Mouse (Mus musculus): ENCODE data around the gene Ebf3.

The Ebf3 gene

DNA sequence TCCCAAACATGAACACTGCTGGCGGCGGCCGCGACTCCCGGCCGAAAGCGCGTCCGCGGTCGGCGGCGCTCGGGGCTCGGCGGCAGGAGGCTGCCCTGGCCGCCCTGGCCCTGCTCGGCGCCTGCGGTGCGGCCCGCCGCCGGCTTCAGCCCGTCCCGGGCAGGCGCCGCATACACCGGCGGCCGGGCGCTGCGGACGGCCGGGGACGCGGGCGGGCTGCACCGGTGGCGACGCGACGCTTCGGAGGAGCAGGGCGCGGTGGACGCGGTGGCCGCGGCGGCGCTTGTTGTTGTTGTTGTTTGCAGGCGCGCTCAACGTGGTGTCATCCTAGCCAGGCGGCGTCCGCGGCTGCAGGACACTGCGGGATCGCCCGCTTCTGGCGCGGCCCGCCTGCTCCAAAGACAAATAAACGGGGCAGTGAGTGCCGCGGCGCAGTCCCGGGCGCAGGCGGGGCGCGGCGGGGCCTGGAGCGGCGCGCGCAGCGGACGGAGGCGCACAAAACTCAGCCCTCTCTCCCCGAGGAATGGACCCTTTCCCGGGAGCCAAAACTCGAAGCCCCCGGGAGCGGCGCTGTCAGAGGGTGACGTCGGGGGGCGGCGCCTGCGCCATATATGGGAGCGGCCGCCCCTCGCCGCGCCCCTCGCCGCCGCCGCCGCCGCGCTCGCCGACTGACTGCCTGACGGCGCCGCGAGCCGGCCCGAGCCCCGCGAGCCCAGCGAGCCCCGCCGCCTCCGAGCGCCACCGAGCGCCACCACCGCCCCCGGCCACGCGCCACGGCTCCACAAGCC, at the start of gene Ebf3:
Gene Ebf3 (minus strand): TSS at position 542 of the 788 bp plus-strand sequence.
- WGBS = under 1% methylated on average over 116 of the region's 127 CpGs

DNA sequence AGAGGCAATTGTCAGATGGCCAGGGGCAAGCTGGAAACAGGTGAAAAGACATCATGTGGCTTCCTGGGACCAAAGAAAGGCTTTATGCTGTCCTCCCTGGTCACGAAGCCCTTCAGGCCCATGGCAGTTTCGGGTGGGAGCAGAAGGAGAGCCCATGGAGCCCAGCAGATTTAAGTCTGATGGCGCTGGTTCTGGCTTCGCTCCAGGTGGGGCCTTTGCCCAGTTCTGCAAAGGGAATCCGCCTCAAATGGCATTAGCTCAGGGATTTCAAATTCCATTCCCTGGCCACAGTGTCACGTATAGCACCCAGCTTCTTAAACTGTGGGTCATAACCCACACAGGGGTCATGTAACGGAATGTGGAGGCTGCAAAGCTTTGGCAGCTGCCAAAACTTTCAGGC, 32.6 kb upstream of the Ebf3 start:
- WGBS = 76% methylated on average over 7 of the region's 7 CpGs

DNA sequence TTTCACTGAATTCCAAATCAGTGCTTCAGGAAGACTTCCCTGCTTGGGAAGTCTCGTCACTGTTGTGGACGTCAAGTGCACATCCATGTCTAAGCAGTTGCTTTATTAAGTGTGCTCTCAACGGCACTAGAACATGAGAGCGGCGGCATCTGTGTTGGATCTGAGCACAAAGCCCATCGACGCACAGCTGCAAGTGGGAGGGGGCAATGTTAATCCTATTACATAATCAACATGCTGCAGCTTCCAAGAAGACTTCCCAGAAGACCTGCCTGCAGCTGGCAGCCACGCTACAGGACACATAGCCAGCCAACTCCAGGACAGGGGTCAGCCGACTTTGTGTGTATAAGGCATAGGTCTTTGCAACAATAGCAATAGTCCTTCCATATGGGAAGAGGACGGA, 31.8 kb upstream of the Ebf3 start:
- WGBS = 75% methylated on average over 10 of the region's 10 CpGs

DNA sequence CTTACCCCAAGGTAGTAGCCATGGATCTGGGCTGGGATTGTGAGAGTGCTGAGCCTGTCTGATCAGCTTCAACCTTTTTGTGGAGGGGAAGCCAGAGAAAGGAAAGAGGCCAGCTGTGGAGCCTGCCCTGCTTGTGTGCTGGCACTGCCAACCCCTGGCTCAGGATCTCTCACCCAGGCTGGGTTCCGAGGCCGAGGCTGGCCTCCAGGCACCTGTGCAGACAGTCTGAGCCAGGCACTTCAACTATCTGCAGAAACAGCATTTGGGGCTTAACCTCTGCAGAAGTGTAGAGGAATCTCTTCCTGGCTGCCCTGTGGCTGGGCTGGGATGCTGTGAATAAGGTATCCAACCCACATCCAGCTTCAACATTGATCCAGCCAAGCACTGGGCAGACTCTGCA, 19.7 kb upstream of the Ebf3 start:
- 86% methylated on average over 2 of the region's 2 CpGs for WGBS

DNA sequence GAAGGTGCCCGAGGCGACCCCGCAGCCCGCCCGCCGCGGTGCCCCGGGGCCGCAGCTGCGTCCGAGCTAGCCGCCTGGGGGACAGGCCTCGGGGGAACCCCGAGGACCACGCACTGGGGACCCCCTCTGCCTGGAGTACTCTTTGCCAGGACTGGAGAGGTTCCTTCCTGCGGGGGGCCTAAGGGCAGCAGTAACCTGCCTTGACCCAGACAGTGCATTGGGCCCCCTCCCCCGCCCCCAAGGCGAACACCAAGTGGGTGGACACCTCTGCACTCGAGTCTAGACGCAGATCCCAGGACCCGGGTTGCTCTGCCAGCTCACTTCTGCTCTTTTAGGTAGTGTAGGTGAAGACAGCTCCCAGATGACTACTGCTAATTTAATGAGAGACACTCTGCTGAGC, 8.7 kb upstream of the Ebf3 start:
- WGBS = 1% methylated on average over 21 of the region's 21 CpGs

DNA sequence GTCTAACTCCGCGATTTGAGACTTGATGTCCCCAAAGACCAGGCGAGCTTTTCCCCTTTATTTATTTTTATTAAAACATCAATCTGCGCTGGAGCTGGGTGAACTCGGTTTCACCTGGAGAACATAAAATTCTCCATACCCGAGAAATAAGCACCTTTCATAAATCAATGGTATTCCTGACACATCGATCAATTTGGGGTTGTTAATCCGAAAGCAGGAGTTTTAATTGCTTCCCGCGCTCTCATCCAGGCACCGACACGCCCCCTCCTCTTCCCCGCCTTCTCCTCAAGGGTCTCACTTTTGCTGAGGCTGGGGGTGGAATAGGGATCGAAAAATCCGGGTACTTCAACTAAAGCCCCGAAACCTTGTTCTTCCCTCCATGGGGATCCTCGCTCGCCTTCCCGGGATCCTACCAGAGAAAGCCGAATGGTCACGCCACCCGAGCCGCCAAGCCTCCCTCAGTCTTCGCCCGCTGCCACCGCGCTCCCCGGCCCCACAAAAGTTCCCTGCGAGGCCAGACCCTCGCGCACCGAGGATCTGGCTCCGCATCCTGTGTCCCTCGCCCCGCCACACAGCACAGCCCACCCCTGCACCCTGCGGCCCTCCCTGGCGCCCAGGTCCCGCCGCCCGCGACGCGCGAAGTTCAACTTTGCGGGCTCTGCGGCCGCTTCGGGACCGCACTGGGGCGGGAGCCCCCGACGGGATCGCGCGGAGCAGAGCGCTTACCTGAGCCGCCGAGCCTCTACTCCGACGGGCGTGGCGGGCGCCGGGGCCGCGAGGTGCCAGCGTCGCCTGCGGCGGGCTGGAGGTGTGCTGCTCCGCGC, 7.9 kb upstream of the Ebf3 start:
- 2% methylated on average over 72 of the region's 72 CpGs for WGBS

DNA sequence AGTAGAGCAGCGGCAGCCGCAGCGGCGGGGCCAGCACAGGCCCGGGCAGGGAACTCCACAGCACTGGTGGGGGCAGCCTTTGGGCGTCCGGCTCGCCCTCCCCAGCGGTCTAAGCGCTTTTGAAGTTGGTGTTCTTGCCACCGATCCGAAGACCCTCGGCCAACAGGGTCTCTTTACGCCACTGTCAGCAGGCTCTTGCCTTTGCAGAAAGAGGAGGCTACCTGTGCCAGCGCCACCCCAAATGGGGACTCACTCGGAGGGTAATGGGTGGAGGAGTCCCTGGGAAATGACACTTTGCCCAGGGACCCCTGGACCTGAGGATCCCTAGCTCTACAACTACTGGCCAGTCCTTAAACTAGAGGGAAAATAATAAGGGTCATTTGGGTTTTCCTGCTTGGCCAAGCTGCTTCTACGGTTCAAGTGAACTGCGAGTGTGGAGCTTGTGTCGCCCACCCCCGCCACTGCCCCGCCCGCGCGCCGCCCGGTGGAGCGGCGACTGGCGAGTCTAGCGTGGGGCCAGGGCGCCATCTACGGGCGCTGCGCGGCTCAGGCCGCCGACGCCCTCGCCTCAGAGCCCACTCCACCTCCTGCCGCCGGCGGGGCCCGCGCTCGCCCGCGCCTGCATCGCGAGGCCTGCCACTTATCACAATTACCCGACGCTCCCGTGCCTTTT, 7.0 kb upstream of the Ebf3 start:
- WGBS = 2% methylated on average over 52 of the region's 52 CpGs

DNA sequence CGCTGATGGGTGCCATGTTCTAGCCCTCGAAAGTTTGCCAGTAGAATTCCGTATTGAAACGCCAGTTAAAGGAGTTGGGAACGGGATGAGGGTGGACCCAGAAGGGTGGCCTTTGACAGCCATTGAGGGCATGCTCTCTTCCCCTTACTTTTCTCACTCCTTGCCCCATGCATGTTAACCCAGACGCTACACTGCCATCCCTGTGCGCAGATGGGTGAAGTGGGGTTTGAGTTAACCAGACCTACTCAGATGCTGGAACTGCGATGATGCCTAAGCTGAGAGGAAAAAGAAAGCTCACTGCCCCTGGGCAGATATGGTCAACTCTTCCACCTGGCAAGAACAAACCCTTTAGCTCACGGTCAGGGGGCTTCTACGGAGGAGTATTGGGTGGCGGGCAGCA, 6.1 kb upstream of the Ebf3 start:
- 6% methylated on average over 11 of the region's 11 CpGs for WGBS

DNA sequence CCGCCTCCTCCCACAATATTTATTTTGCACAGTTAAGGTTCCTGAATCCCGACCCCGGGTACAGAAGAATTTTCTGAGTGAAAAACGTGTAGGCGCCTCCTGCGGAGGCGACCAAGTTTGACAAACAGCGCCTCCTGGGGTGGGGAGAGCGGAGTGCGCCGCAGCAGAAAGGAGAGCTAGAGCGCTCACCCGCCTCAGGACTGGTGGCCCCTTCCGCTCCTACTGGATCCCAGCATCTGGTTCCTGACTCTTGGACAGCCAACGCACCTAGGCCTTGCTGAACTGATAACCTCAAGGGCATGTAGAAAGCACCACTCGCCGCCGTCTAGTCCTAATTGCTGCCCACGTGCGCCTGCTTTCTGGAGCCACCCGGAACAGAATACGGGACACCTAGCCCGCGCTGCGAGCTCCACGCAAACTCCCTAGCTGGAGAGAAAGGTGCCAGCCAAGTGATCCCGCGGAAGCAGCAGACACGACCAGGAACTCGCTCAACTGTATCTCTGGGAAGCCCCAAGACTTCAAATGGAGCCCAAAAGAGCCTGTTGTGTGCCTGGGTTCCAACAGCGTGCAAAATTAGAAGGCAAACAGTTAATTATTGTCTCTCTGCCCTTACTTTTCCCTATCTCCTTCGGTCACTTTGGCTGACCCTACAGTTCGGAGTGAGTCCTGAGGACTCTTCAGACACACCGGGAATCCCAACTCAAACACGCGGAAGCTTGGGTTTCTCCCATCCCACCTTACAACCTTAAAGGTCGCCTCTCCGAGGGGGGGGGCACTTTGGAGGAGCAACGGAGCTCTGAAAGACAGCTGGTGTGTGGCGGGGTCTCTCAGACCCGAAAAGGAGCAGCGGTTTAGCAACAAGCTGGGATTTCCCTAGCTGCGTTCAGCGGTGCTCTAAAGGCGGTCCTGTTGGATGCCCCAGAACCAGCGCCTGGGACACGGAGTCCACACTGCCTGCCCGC, 5.0 kb upstream of the Ebf3 start:
- WGBS = 3% methylated on average over 48 of the region's 48 CpGs

DNA sequence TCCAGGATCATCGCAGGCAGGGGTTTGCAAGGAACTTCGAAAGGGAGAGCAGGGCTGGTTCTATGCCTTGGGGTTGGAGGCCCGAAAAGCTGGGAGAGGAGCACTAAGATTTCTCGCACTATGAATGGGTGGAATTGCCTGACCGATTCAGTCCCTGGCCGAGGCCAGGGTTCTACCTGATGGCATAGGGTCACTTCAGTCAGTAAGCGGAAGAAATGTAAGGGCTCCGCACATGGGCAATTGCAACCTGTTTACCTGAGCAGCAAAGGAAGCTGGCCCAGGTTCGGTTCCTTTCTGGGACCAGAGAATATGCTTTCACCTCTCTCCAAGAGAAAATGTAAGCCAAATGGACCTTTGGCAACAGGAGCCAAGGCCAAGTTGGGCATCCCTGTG, 4.1 kb upstream of the Ebf3 start:
- WGBS = 12% methylated on average over 9 of the region's 9 CpGs

DNA sequence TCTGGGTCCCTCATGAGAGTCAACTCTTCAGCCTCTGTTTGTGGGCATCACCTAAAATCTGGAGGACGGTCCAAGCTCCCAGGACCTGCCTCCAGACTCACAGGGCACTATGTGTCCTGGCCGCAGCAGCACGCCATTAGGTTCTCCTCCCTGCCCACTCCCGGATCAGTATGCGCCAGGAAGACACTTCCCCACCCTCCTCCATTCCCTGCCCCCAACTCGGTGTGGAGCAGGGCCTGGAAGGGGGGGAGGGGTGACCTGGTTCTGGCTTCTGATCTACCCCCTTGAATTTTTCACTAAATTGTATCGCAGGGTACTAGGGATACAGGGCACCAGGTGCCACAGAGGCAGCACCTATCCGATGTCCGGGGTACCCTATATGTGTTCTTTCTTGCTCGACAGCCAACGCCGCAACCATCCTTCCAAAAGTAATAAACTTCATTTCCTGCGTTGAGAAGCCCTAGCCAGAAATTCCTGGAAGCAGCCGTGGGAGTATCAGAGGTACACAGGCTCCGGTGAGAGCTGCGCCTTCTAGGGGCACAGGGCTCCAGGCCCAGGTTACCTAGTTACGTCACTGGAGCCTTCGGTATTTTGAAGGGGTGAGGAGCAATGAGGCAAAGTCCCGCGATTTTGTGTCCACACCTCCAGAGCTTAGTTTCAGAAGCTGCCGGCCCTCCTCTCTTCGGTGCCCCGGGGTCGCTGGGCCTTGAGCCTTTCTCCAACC, 3.6 kb upstream of the Ebf3 start:
- 3% methylated on average over 24 of the region's 24 CpGs for WGBS

DNA sequence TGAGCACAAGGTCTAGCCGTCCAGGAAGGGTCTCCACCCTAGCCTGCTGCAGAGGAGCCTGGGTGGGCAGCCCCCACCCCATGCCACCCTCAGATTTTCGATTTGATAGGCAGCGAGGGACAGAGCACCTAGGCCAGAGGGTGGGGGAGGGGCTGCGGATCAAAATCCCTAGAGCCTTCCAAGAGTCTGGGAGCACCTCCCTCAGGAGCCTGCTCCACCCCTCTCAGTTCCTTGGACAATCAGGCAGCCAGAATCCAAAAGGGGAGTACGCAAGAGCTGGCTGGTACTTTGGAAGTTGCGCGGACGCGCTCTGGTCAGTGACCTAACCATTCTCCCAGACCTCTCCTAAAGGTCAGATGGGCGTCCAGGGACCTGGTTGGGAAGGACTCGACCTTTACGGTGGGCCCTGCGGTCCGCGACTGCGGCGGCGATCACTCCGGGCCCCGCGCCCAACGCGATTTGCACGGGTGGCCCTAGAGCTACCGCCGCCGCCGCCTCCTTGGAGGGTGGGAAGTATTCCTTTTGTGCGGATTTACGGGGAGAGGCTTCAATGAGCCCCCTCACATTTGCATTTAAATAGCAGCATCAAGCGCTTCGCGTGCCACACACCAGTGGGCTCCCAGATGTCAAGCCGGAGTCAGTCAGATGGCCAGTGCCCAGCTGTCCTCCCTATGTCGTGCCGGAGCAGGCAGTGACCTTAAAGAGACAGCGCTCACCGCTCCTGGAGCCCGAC, 2.8 kb upstream of the Ebf3 start:
- under 1% methylated on average over 39 of the region's 39 CpGs for WGBS

DNA sequence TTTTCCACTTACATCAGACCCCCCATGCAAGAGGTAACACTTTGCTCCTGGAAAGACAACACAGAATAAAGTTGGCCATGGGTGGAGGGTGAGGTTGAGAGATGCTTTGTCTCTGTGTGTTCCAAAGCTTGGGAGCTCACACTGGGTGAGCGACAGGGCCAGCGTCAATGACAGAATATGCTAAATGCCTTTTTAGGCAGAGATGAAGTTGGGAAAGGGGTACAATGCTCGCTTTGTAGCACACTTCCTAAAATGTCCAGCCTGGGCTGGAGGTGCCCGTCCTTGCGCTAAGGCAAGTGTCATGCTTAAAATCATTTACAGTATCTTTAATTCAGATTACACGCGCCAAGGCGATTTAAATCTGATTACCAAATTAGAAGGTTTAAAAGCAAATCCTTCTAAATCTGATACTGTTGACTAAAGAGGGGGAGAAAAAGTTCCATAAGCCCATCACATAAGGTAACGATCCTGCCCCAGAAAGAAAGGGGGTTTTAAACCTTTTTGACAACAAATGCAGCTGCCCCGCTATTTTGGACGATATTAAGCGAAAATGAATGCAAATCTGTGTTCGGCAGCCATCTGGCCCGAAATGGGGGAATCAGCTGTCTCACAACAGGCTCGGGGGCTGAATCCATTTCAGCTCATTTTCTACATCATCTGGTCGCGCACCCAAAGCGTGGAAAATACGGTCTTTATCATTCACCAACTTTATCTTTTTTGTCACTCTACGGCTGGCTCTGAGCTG, 2.1 kb upstream of the Ebf3 start:
- WGBS = 5% methylated on average over 20 of the region's 20 CpGs

DNA sequence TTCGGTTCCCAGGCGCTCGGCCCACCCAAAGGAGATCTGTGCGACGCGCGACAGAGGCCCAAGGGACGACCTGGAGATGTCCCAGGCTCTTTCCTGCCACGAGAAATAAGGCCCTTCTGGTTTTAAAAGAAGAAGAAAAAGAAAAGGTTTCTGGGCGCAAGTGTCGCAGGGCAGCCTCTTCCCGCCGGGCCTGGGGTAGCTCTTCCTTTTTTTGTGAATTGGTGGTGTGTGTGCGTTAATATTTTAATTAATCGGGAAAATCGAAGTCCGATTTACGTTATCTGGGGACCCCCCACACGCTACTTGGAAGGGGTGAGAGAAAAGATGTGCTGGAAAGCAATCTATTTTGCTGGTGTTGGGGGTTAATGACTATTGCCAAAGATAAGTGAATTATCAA, 1.3 kb upstream of the Ebf3 start:
- WGBS = 2% methylated on average over 19 of the region's 19 CpGs

DNA sequence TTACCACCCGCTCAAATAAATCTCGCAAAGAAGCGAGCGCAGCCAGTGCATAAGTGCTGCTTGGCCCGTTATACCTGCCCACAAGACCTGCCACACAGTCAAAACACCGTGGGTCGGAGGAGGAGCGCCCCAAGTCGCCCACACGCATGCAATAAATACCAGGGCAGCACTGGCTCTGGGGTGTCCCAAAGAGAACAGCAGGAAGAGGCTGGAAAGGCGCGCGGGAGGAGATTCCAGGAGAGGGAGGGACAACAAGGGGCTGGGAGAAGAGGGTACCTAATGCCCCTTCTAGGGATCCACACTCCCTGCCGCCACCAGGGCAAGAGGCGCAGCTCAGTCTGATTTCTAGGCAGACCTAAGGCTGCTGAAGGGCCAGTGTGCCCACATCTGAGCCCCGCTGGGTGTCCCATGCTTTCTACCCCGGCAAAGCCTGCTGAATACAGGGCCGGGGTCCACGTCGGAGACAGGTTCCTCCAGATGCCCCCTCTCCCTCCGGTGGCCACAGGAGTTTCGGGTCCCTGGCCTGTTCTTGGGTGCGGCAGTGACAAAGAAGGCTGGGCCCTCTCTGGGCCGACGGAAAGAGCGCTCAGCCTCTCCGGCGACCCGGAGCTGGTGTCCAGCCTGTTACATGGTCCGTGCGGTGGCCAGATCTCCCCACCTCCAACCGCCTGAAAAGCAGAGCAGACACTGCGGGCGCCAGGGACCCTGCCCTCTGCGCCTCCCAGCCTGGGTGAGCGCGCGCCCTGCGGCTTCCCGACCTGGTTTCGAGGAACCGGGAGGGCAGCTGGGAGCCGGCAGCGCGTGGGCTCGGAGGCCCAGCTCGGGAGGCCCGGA, 682 bp upstream of the Ebf3 start:
- WGBS = 2% methylated on average over 48 of the region's 48 CpGs

DNA sequence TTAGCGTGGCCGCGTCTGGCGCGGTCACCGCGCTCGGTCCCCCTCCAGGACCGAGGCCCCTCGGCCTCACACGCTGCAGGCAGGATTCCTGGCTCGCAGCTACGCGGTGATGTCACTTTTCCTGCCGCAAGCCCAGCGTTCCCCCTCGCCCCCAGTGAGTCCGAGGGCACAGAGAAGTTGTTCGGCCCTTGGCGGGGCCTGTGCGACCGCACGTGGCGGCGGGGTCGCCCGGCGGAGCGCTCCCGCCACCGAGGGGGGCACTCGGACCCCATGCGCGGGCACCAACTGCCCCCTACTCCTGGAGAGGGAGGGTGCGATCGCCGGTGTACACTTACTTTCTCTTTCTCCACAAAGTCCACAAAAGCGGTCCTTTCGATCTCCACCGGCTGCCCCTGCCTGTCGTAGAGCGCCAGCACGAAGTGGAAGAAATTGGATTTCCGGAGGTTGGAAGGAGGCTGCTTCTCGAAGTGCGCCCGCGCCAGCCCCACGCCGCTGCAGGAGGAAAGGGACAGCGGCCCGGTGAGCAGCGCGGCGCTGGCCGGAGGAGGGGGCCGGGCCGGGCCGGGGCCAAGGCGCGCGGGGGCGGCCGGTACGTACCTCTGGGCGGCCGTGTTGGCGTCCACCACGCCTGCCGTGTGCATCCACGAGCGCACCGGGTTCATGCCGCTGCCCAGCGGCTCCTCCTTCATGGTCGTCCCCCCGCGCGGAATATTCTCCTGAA, 902 bp downstream of the Ebf3 start:
- 1% methylated on average over 78 of the region's 79 CpGs for WGBS

DNA sequence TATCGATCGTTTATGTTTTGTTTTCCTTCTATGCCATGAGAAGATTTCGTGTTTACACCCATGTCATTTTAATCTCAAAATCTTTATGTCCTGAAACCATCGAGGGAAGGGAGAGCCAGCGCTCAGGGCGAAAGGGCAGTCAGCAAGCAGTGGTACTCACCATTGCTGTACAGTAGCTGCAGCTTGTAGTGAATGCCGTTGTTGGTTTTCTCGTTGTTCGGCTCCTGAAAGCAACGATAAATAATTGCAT, 1.4 kb downstream of the Ebf3 start:
- WGBS = 8% methylated on average over 10 of the region's 10 CpGs

Data from cerebral cortex, adult 2 months (tissue).